Mouse (Mus musculus) forebrain, postnatal 0 days (tissue): ENCODE measurements at regions not wholly inside any gene's neighbourhood (a gene's known extent, or its start where the extent isn't known, plus 50 kb on each side); places are given as distances from the start of the nearest gene placed in this dataset.
"Not testable (repeated sequence)": the region's sequence is repeated elsewhere in the genome, so short reads cannot be mapped to it uniquely, and the experiment has no call there.

Experiments used
- ATAC-seq: fragments of 200-750 bp; cut with Nextera tagmentation; 2 replicates; pipeline ENCODE4 v1.8.0; 2017; ENCODE audit warnings: mild to moderate bottlenecking, moderate library complexity
- DNase-seq: peaks from one replicate; pipeline ENCODE4 v3.0.0-alpha.2; 2015
- H3K27ac ChIP-seq: fragments of 300-500 bp; sonication (generic); 2 replicates; pipeline ENCODE4 v1.5.1; 2014; ENCODE audit warnings: low read depth, mild to moderate bottlenecking, antibody characterized with exemption, low read length, moderate library complexity, mixed read lengths
- H3K27me3 ChIP-seq: fragments of 300-500 bp; sonication (generic); 2 replicates; pipeline ENCODE4 v1.6.1; 2014; ENCODE audit warnings: mild to moderate bottlenecking, low read length, mixed read lengths; ENCODE audit not compliant: insufficient read depth
- H3K36me3 ChIP-seq: fragments of 300-500 bp; sonication (generic); 2 replicates; pipeline ENCODE4 v1.6.1; 2014; ENCODE audit warnings: mild to moderate bottlenecking, moderate library complexity; ENCODE audit not compliant: insufficient read depth
- H3K4me1 ChIP-seq: fragments of 300-500 bp; sonication (generic); 2 replicates; pipeline ENCODE4 v1.6.1; 2014; ENCODE audit warnings: antibody characterized with exemption; ENCODE audit not compliant: insufficient read depth
- H3K4me2 ChIP-seq: fragments of 300-500 bp; sonication (generic); 2 replicates; pipeline ENCODE4 v1.6.1; 2014; ENCODE audit warnings: low read depth, mild to moderate bottlenecking, moderate library complexity
- H3K4me3 ChIP-seq: fragments of 300-500 bp; sonication (generic); 2 replicates; pipeline ENCODE4 v1.5.1; 2014; ENCODE audit warnings: low read depth, low read length, mixed read lengths
- H3K9ac ChIP-seq: fragments of 300-500 bp; sonication (generic); 2 replicates; pipeline ENCODE4 v1.6.1; 2014; ENCODE audit warnings: mild to moderate bottlenecking
- H3K9me3 ChIP-seq: fragments of 300-500 bp; sonication (generic); 2 replicates; pipeline ENCODE4 v1.6.1; 2016; ENCODE audit warnings: low read length
- CTCF ChIP-seq: sonication (generic); IDR thresholded peaks from 2 replicates; pipeline ENCODE4 v1.5.1; 2016; ENCODE audit warnings: antibody characterized with exemption, control low read depth, low read depth
- WGBS: fragments of 180-500 bp; shearing (Covaris S2); extraction: QIAGEN DNeasy Blood & Tissue Kit; methylation state at CpG from one replicate; pipeline ENCODE4 v1.1.7; 2014; 5-methylcytosine and 5-hydroxymethylcytosine counted together

DNA sequence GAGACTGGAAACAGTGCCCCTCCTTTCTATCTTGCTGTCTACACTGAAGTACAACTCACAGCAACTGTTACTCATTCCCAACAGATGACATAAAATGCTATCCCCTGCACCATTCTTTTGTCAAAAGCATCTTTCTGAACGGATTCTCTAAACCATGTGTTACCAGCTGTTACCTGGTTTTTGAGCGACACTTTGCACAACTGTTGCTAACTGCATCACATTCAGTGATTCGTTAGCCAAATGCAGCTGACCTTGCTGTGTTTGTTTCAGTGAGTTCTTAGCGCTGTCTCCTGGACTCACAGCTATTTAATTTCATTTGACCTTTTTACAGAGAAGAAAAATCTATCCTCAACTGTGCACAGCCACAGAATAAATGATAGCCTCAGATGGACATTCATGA, 146.6 kb upstream of the Olfm3 start:
- Histone ChIP-seq H3K9ac (no peak overlapping the region), H3K4me3 (no peak overlapping the region), H3K36me3 (no peaks in the 10 kb centered on the region), H3K27me3 (no peaks in the 10 kb centered on the region), H3K27ac (no peak overlapping the region), H3K9me3 (no peaks in the 10 kb centered on the region), H3K4me2 (no peak overlapping the region), H3K4me1 (no peaks in the 10 kb centered on the region)
- DNase-seq: no peak
- no peak for ATAC-seq
- no peak for TF ChIP-seq CTCF
- 72% methylated on average over 4 of the region's 4 CpGs for WGBS

DNA sequence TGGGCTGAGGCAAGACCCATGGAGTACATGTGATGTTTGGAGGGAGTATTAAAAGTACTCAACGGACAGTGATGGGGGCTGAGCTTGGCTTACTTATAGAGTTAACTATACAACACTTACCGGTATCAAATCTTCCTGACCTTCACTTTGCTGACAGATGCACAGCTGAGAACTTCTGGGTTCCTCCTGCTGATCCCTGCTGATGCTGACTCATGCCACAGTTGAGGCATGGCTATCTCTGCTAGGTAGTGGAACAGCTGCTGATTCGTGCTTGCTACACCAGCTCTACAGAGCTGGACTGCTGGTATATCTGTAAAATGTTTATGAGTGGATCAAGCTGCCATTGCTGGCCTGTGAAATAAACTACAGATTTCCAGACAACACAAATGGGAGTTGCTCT, 145.3 kb upstream of the Olfm3 start:
- no peak for TF ChIP-seq CTCF
- H3K36me3 ChIP-seq: no peaks in the 10 kb centered on the region
- H3K4me3 ChIP-seq: no peak overlapping the region
- ATAC-seq (no peak), DNase-seq (no peak)
- no peaks in the 10 kb centered on the region for H3K27me3 ChIP-seq
- H3K9me3 ChIP-seq: no peaks in the 10 kb centered on the region
- no peaks in the 10 kb centered on the region for H3K4me1 ChIP-seq
- H3K27ac ChIP-seq: no peak overlapping the region
- 91% methylated on average over 3 of the region's 3 CpGs for WGBS
- H3K9ac ChIP-seq: no peak overlapping the region
- no peak overlapping the region for H3K4me2 ChIP-seq

DNA sequence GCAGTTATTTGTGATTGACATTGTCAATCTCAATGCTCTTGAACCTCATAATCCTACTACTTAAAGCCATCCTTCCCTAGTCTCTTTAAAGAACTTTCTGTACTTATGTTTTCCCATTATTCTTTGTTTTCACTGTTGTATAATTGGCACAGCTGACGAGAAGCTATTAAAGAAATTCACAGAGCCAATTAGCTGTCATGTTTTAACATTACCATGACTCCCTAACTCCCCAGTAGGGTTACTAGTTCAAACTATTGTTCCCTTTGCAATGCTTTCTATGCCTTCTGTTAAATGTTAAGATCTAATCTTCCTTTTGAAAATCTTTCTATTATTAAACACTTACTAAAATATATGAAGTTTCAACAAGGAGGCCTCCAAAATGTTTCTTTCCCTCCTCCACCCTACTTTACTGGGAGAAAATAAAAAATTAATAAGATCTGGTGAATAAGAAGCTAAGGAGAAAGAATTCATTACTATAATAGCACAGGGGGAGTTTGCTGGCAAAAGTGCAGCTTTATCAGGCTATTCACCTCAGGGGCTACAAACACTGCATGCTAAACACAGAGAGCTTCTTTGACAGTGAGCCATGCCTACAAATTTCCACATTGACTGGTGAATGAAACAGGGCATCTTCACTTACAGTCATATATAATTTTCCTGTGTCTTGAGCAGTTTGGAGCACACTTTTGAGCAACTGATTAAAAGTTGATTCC, 144.4 kb upstream of the Olfm3 start:
- H3K9ac ChIP-seq: no peak overlapping the region
- 10% methylated on average over 1 of the region's 1 CpGs for WGBS
- no peak for TF ChIP-seq CTCF
- H3K36me3 ChIP-seq: no peaks in the 10 kb centered on the region
- H3K4me2 ChIP-seq: no peak overlapping the region
- no peaks in the 10 kb centered on the region for H3K27me3 ChIP-seq
- DNase-seq (peak; percentile 0), ATAC-seq (peak; percentile 88; the same call in 1 of the 2 replicates)
- no peaks in the 10 kb centered on the region for H3K9me3 ChIP-seq
- no peak overlapping the region for H3K4me3 ChIP-seq
- H3K4me1 ChIP-seq: no peaks in the 10 kb centered on the region
- H3K27ac ChIP-seq: no peak overlapping the region

DNA sequence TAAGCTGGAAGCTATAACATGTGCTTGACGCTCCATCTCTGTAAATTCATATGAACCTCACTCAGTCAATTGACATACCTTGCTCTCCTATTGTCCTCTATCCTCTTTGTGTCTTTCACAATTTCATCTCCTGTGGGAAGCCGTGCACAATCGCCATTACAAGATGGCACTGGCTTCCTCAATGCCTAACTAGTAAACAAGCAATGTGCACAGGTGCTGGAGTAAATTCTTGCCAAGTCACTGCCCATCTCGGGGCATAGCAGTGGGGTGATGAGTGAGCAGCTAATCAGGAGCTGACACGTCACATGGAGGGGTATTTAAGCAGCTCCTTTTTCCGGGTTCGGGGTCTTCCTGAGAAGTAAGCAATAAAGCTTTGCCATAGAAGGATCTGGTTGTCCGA, 141.5 kb upstream of the Olfm3 start:
- WGBS: 85% methylated on average over 7 of the region's 8 CpGs
- not testable (repeated sequence) for H3K27me3 ChIP-seq, ATAC-seq, H3K4me3 ChIP-seq, H3K4me1 ChIP-seq, H3K4me2 ChIP-seq, H3K36me3 ChIP-seq, H3K9ac ChIP-seq, H3K27ac ChIP-seq, DNase-seq, H3K9me3 ChIP-seq

DNA sequence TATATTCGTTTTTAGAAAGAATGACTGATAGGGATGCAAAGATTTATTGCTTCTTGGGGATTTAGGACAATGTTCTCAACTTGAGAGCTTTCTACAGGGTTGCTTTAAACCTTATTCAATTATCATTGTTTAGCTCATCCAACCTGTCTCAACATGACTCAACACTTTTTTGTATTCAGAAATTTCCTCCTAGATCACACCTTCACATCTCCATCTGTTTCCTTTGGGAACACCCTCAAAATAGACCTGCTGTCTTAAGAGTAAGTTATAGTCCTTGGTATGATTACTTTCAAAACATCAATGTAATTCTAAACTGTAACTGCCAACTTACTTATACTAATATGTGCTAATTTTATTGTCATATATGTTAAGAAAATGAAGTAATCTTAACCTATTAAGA, 114.8 kb upstream of the Olfm3 start:
- no peak for TF ChIP-seq CTCF

DNA sequence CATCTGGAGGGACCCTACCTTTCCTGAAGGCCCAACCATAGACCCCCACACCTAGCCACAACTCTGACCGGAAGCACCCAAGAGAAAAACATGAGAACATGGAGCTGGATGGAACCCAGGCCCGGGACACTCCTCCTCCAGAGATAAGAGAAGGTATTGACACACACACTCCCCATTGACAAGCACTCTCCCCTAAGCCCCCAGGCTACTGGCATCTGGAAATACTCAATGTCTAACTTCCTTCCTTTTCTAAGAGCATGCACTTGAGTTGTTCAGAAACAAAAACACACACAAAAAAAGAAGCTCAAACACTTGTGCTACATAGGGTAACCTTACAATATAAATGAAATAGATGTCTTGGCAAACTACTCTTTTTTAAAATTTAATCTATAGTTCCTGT, 113.9 kb upstream of the Olfm3 start:
- ATAC-seq (no peak), DNase-seq (no peak)
- 78% methylated on average over 2 of the region's 2 CpGs for WGBS
- Histone ChIP-seq H3K4me1 (no peaks in the 10 kb centered on the region), H3K36me3 (no peaks in the 10 kb centered on the region), H3K27me3 (no peaks in the 10 kb centered on the region), H3K9ac (no peak overlapping the region), H3K4me3 (no peak overlapping the region), H3K4me2 (no peak overlapping the region), H3K9me3 (no peaks in the 10 kb centered on the region), H3K27ac (no peak overlapping the region)
- TF ChIP-seq CTCF: no peak

More for the DNA sequence above, 114.8 kb upstream of the Olfm3 start:
- no peaks in the 10 kb centered on the region for H3K9me3 ChIP-seq
- H3K4me3 ChIP-seq: no peak overlapping the region
- no peak overlapping the region for H3K9ac ChIP-seq
- no peak overlapping the region for H3K4me2 ChIP-seq
- no peaks in the 10 kb centered on the region for H3K4me1 ChIP-seq
- WGBS: 43% methylated on average over 1 of the region's 1 CpGs
- ATAC-seq (no peak), DNase-seq (no peak)
- no peaks in the 10 kb centered on the region for H3K36me3 ChIP-seq
- H3K27ac ChIP-seq: no peak overlapping the region
- no peaks in the 10 kb centered on the region for H3K27me3 ChIP-seq

DNA sequence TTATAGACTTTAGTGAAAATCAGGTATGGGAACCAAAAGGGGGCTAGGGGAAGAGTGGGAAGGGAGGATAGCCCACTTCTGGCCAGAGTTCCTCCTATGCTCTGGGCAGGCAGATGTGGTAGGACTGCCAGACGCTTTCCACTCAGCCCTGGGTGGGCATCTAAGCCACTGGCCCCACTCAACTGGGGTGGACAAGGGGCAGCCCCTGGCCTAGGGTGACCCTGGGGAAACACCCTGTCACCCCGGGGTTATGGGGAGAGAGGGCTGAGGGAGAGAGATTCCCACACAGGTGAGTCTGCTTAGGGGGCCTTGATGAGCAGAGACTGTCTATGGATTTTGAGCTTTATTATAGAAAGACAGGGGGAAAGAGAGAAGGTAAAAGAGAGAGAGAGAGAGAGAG, 70.8 kb upstream of the Olfm3 start:
- 94% methylated on average over 2 of the region's 2 CpGs for WGBS
- Histone ChIP-seq H3K4me2 (no peak overlapping the region), H3K9me3 (no peaks in the 10 kb centered on the region), H3K27me3 (no peaks in the 10 kb centered on the region), H3K36me3 (no peaks in the 10 kb centered on the region), H3K27ac (no peak overlapping the region), H3K4me3 (no peak overlapping the region), H3K9ac (no peak overlapping the region), H3K4me1 (no peaks in the 10 kb centered on the region)
- ATAC-seq: no peak
- no peak for DNase-seq
- TF ChIP-seq CTCF: no peak
